Mouse (Mus musculus): Measurements from ENCODE around the gene Dera.

GRCm38 (mm10) chr6:137795494-137795893, 41.1 kb downstream of the Dera start:
- TF ChIP-seq GATA1 (IDR thresholded peaks at IDR 0.05; ENCODE audit: borderline replicate concordance, low read length) (no peak), CTCF (IDR thresholded peaks at IDR 0.05; ENCODE audit: low read depth, low read length) (no peak), POLR2AphosphoS5 (IDR thresholded peaks at IDR 0.05; ENCODE audit: insufficient replicate concordance, low read depth, low read length) (no peak), GATA2 (IDR thresholded peaks at IDR 0.05; ENCODE audit: borderline replicate concordance, low read depth, low read length) (no peak)
